Mouse (Mus musculus): ENCODE measurements at regions not wholly inside any gene's neighbourhood (a gene's known extent, or its start where the extent isn't known, plus 50 kb on each side); places are given as distances from the start of the nearest gene placed in this dataset.

DNA sequence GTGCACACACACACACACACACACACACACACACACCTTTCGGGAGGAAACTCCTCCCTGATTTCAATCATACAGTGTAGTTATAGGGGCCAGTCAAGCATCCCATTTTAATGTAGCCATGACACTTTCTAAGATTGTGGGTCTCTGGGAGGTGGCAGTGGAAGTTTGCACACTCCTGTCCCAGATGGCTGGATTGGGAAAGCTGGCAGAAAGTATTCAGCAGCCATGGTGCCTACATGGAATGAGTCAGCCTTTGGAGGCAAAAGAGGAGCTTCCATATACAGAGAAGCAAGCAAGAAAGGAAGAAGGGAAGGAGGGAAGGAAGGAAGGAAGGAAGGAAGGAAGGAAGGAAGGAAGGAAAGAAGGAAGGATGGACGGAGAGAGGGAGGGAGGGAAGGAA, 117.4 kb upstream of the Zfp706 start:
- no peak overlapping the region for H3K27ac ChIP-seq (ENCODE audit: low read depth, low read length)
- H3K27me3 ChIP-seq (ENCODE audit: control insufficient read depth, insufficient read depth, low read length): no peaks in the 10 kb centered on the region
- no peak overlapping the region for H3K4me3 ChIP-seq (ENCODE audit: low read depth, low read length)
- no peak overlapping the region for H3K4me2 ChIP-seq
- no peaks in the 10 kb centered on the region for H3K4me1 ChIP-seq (ENCODE audit: control insufficient read depth, insufficient read depth, low read length)
- H3K36me3 ChIP-seq (ENCODE audit: control insufficient read depth, insufficient read depth, low read length): no peaks in the 10 kb centered on the region
- WGBS (ENCODE audit: insufficient replicate concordance): 88% methylated on average over 2 of the region's 2 CpGs
- no peaks in the 10 kb centered on the region; the same call in 1 of the 2 replicates for H3K9me3 ChIP-seq (replicated peaks; ENCODE audit: control insufficient read depth, low read length)
- no peak for ATAC-seq (replicated peaks; ENCODE audit: insufficient number of reproducible peaks, low FRiP score, low TSS enrichment)
- H3K9ac ChIP-seq (ENCODE audit: low read depth, low read length): no peak overlapping the region

GRCm38 (mm10) chr15:37124299-37124698, 116.7 kb upstream of the Zfp706 start:
- no peaks in the 10 kb centered on the region for H3K27me3 ChIP-seq (ENCODE audit: control insufficient read depth, insufficient read depth, low read length)
- no peak overlapping the region for H3K4me2 ChIP-seq
- 82% methylated on average over 7 of the region's 7 CpGs for WGBS (ENCODE audit: insufficient replicate concordance)
- no peak overlapping the region for H3K4me3 ChIP-seq (ENCODE audit: low read depth, low read length)
- no peak overlapping the region for H3K27ac ChIP-seq (ENCODE audit: low read depth, low read length)
- no peaks in the 10 kb centered on the region for H3K4me1 ChIP-seq (ENCODE audit: control insufficient read depth, insufficient read depth, low read length)
- no peak overlapping the region for H3K9ac ChIP-seq (ENCODE audit: low read depth, low read length)
- ATAC-seq (replicated peaks; ENCODE audit: insufficient number of reproducible peaks, low FRiP score, low TSS enrichment): no peak
- no peaks in the 10 kb centered on the region for H3K36me3 ChIP-seq (ENCODE audit: control insufficient read depth, insufficient read depth, low read length)
- no peaks in the 10 kb centered on the region; the same call in 1 of the 2 replicates for H3K9me3 ChIP-seq (replicated peaks; ENCODE audit: control insufficient read depth, low read length)

GRCm38 (mm10) chr15:37120381-37120780, 112.8 kb upstream of the Zfp706 start:
- no peaks in the 10 kb centered on the region for H3K4me1 ChIP-seq (ENCODE audit: control insufficient read depth, insufficient read depth, low read length)
- ATAC-seq (replicated peaks; ENCODE audit: insufficient number of reproducible peaks, low FRiP score, low TSS enrichment): no peak

GRCm38 (mm10) chr15:37114119-37114518, 106.5 kb upstream of the Zfp706 start:
- H3K4me2 ChIP-seq: no peak overlapping the region

More at GRCm38 (mm10) chr15:37120381-37120780, 112.8 kb upstream of the Zfp706 start:
- no peak overlapping the region for H3K4me3 ChIP-seq (ENCODE audit: low read depth, low read length)
- no peaks in the 10 kb centered on the region for H3K9me3 ChIP-seq (replicated peaks; ENCODE audit: control insufficient read depth, low read length)
- WGBS (ENCODE audit: insufficient replicate concordance): 18% methylated on average over 6 of the region's 6 CpGs
- H3K36me3 ChIP-seq (ENCODE audit: control insufficient read depth, insufficient read depth, low read length): no peaks in the 10 kb centered on the region
- no peaks in the 10 kb centered on the region for H3K27me3 ChIP-seq (ENCODE audit: control insufficient read depth, insufficient read depth, low read length)
- no peak overlapping the region for H3K27ac ChIP-seq (ENCODE audit: low read depth, low read length)
- H3K9ac ChIP-seq (ENCODE audit: low read depth, low read length): no peak overlapping the region
- no peak overlapping the region for H3K4me2 ChIP-seq

GRCm38 (mm10) chr15:37110462-37110861, 102.9 kb upstream of the Zfp706 start:
- no peak overlapping the region for H3K4me3 ChIP-seq (ENCODE audit: low read depth, low read length)
- ATAC-seq (replicated peaks; ENCODE audit: insufficient number of reproducible peaks, low FRiP score, low TSS enrichment): no peak
- no peaks in the 10 kb centered on the region for H3K4me1 ChIP-seq (ENCODE audit: control insufficient read depth, insufficient read depth, low read length)
- WGBS (ENCODE audit: insufficient replicate concordance): 90% methylated on average over 14 of the region's 14 CpGs
- no peaks in the 10 kb centered on the region; the same call in 1 of the 2 replicates for H3K9me3 ChIP-seq (replicated peaks; ENCODE audit: control insufficient read depth, low read length)
- no peak overlapping the region for H3K27ac ChIP-seq (ENCODE audit: low read depth, low read length)
- no peak overlapping the region for H3K9ac ChIP-seq (ENCODE audit: low read depth, low read length)
- H3K4me2 ChIP-seq: no peak overlapping the region
- H3K36me3 ChIP-seq (ENCODE audit: control insufficient read depth, insufficient read depth, low read length): no peaks in the 10 kb centered on the region
- no peaks in the 10 kb centered on the region for H3K27me3 ChIP-seq (ENCODE audit: control insufficient read depth, insufficient read depth, low read length)

More at GRCm38 (mm10) chr15:37114119-37114518, 106.5 kb upstream of the Zfp706 start:
- Histone ChIP-seq H3K27me3 (ENCODE audit: control insufficient read depth, insufficient read depth, low read length) (no peaks in the 10 kb centered on the region), H3K4me3 (ENCODE audit: low read depth, low read length) (no peak overlapping the region), H3K27ac (ENCODE audit: low read depth, low read length) (no peak overlapping the region), H3K9me3 (replicated peaks; ENCODE audit: control insufficient read depth, low read length) (no peaks in the 10 kb centered on the region; the same call in 1 of the 2 replicates), H3K36me3 (ENCODE audit: control insufficient read depth, insufficient read depth, low read length) (no peaks in the 10 kb centered on the region), H3K9ac (ENCODE audit: low read depth, low read length) (no peak overlapping the region), H3K4me1 (ENCODE audit: control insufficient read depth, insufficient read depth, low read length) (no peaks in the 10 kb centered on the region)
- WGBS (ENCODE audit: insufficient replicate concordance): 13% methylated on average over 8 of the region's 8 CpGs
- no peak for ATAC-seq (replicated peaks; ENCODE audit: insufficient number of reproducible peaks, low FRiP score, low TSS enrichment)

DNA sequence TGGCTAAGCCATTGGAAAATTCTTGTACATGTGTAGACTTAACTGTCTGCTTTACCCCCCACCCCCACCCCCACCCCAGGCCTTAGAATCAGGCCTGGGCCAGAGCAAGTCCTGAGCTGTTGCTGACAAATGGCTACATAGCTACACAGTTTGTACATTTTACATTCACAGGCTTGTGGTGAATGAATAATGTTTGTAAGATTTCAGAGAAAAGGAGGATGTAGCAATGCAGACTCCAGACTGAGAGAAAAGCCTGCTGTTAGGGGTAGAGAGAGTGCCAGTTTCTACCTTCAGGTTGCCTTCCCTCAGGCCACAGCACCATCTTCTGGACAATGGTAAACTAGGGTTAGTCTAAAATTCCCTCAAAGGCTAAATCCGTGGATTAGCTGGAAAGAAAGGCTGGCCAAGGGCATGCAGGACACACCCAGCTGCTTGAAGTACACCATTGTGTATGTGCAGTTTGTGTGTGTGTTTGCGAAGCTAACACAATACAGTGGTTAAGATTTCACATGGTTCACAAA, 94.5 kb upstream of the Zfp706 start:
- Histone ChIP-seq H3K36me3 (ENCODE audit: control insufficient read depth, insufficient read depth, low read length) (no peaks in the 10 kb centered on the region), H3K27ac (ENCODE audit: low read depth, low read length) (no peak overlapping the region), H3K4me1 (ENCODE audit: control insufficient read depth, insufficient read depth, low read length) (no peaks in the 10 kb centered on the region), H3K9ac (ENCODE audit: low read depth, low read length) (no peak overlapping the region), H3K27me3 (ENCODE audit: control insufficient read depth, insufficient read depth, low read length) (no peaks in the 10 kb centered on the region), H3K9me3 (replicated peaks; ENCODE audit: control insufficient read depth, low read length) (no peaks in the 10 kb centered on the region), H3K4me3 (ENCODE audit: low read depth, low read length) (no peak overlapping the region), H3K4me2 (no peak overlapping the region)
- WGBS (ENCODE audit: insufficient replicate concordance): 66% methylated on average over 2 of the region's 2 CpGs
- no peak for ATAC-seq (replicated peaks; ENCODE audit: insufficient number of reproducible peaks, low FRiP score, low TSS enrichment)

DNA sequence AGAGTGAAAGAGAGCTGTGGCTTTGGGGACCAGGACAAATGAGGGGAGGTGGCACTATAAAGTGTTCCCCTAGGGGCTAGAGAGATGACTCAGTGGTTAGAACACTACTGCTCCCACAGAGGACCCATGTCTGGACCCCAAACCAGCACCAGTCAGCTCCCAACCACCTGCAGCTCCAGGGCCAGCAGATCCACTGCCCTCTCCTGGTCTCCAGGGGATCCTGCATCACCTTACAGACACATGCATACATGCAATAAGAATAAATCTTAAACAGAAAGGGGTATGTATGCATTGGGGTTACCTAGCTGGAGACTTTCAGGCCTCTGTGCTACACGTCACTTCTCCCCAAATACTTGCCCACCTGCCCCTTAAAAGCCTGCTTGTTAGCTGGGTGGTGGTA, 93.8 kb upstream of the Zfp706 start:
- Histone ChIP-seq H3K9ac (ENCODE audit: low read depth, low read length) (no peak overlapping the region), H3K4me3 (ENCODE audit: low read depth, low read length) (no peak overlapping the region), H3K27ac (ENCODE audit: low read depth, low read length) (no peak overlapping the region), H3K36me3 (ENCODE audit: control insufficient read depth, insufficient read depth, low read length) (no peaks in the 10 kb centered on the region), H3K4me1 (ENCODE audit: control insufficient read depth, insufficient read depth, low read length) (no peaks in the 10 kb centered on the region), H3K4me2 (no peak overlapping the region), H3K9me3 (replicated peaks; ENCODE audit: control insufficient read depth, low read length) (no peaks in the 10 kb centered on the region), H3K27me3 (ENCODE audit: control insufficient read depth, insufficient read depth, low read length) (no peaks in the 10 kb centered on the region)
- ATAC-seq (replicated peaks; ENCODE audit: insufficient number of reproducible peaks, low FRiP score, low TSS enrichment): no peak
- 93% methylated on average over 1 of the region's 1 CpGs for WGBS (ENCODE audit: insufficient replicate concordance)

- no peak for ATAC-seq (replicated peaks; ENCODE audit: insufficient number of reproducible peaks, low FRiP score, low TSS enrichment)
- no peaks in the 10 kb centered on the region for H3K9me3 ChIP-seq (replicated peaks; ENCODE audit: control insufficient read depth, low read length)
- no peak overlapping the region for H3K4me2 ChIP-seq
- H3K4me3 ChIP-seq (ENCODE audit: low read depth, low read length): no peak overlapping the region
- no peak overlapping the region for H3K9ac ChIP-seq (ENCODE audit: low read depth, low read length)
- H3K27me3 ChIP-seq (ENCODE audit: control insufficient read depth, insufficient read depth, low read length): no peaks in the 10 kb centered on the region
- H3K27ac ChIP-seq (ENCODE audit: low read depth, low read length): no peak overlapping the region
- 88% methylated on average over 6 of the region's 6 CpGs for WGBS (ENCODE audit: insufficient replicate concordance)
- H3K36me3 ChIP-seq (ENCODE audit: control insufficient read depth, insufficient read depth, low read length): no peaks in the 10 kb centered on the region
- H3K4me1 ChIP-seq (ENCODE audit: control insufficient read depth, insufficient read depth, low read length): no peaks in the 10 kb centered on the region
These were observed 93.3 kb upstream of the Zfp706 start for GRCm38 (mm10) chr15:37100767-37101288.

Measured in heart, embryonic 11.5 days (tissue).